Mouse (Mus musculus): ENCODE results near the gene Jade1.

DNA sequence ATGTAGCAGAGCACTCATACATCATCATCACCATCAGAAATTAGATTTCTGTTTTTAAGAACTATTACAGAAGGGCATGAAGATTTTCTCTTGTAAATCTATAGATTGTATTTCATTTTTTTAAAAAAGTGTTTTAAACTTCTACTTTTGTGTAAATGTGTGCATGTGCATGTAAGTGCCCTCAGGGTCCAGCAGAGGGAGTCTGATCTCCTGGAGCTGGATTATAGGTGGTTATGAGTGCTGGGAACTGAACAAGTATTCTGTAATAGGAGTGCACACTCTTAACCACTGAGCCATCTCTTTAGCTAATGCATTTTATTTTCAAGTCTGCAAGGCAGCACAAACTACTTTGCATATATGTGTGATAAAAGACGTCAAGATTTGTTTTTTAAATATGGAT lies 100.1 kb downstream of the Jade1 start:
- TF ChIP-seq CTCF (conservative IDR thresholded peaks at IDR 0.05 in 1 of 2, IDR thresholded peaks at IDR 0.05 in 1 of 2; ENCODE audit: low read depth in 2 of 2, low read length in 2 of 2) (peak in 1 of 2 experiments; percentile 32; a peak in 2 of 4 replicates), ZKSCAN1 (IDR thresholded peaks at IDR 0.05; ENCODE audit: borderline replicate concordance, low read depth, low read length) (no peak), ZMIZ1 (IDR thresholded peaks at IDR 0.05; ENCODE audit: low read depth, low read length) (no peak), TBP (conservative IDR thresholded peaks at IDR 0.05; ENCODE audit: low read depth, low read length) (no peak), MEF2A (IDR thresholded peaks at IDR 0.05; ENCODE audit: borderline replicate concordance, low read depth, low read length) (no peak), POLR2A (IDR thresholded peaks at IDR 0.05; ENCODE audit: low read depth, low read length) (no peak), ELF1 (IDR thresholded peaks at IDR 0.05; ENCODE audit: low read depth, low read length) (no peak), NRF1 (IDR thresholded peaks at IDR 0.05; ENCODE audit: low read depth, low read length) (no peak), HCFC1 (IDR thresholded peaks at IDR 0.05; ENCODE audit: low read depth, low read length) (no peak), RCOR1 (conservative IDR thresholded peaks at IDR 0.05; ENCODE audit: low read depth, low read length) (no peak)
